Mouse (Mus musculus) ES-E14 (cell line): ENCODE measurements at regions not wholly inside any gene's neighbourhood (a gene's known extent, or its start where the extent isn't known, plus 50 kb on each side); places are given as distances from the start of the nearest gene placed in this dataset.

ENCODE experiments used
- CHD2 ChIP-seq: IDR thresholded peaks from 2 replicates; pipeline ENCODE4 v1.6.1; 2014; ENCODE audit warnings: mild to moderate bottlenecking, low read depth, low read length, inconsistent platforms
- HCFC1 ChIP-seq: IDR thresholded peaks from 2 replicates; pipeline ENCODE4 v1.6.1; 2012; ENCODE audit warnings: low read length, inconsistent platforms, borderline replicate concordance; ENCODE audit not compliant: insufficient read depth
- MAFK ChIP-seq: IDR thresholded peaks from 2 replicates; pipeline ENCODE4 v1.6.1; 2014; ENCODE audit warnings: mild to moderate bottlenecking, low read depth, low read length, inconsistent platforms; ENCODE audit not compliant: insufficient read depth
- ZC3H11A ChIP-seq: IDR thresholded peaks from 2 replicates; pipeline ENCODE4 v1.6.1; 2012; ENCODE audit warnings: low read depth, mild to moderate bottlenecking, inconsistent platforms, low read length, borderline replicate concordance

DNA sequence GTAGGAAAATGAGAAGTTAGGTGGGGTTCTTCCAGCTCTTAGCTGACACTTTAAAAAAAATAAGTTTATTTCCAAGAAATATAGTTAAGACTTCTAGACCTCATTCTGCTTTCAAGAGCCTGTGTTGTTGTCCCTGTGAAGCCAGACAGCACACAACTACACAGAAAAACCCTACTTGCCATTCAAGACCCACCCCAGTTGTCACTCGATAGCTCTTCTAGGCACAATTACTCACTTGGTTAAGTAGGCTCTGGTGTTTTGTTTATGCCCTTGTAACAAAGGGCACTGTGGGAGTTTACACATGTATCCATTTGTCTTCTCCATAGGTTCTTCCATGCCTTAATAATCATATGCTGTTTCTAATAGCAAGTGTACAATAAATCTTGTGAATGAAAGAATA, 66.5 kb upstream of the Akirin2 start:
- TF ChIP-seq CHD2 = no peak
- no peak for TF ChIP-seq ZC3H11A
- no peak for TF ChIP-seq MAFK
- no peak for TF ChIP-seq HCFC1
